Mouse (Mus musculus) lung, adult 2 months (tissue): ENCODE data around the gene Zzef1. TPM values are rescaled to one million over a fixed set of nuclear protein-coding genes. Genes with fewer than 3 reads are reported as not detected.

ENCODE experiments used
- DNase-seq: peaks from one replicate; pipeline ENCODE4 v3.0.0; 2022
- H3K4me1 ChIP-seq: fragments of 200-500 bp; 2 replicates; pipeline ENCODE4 v1.6.1; 2011; ENCODE audit warnings: low read length; ENCODE audit not compliant: control insufficient read depth, insufficient read depth
- H3K4me3 ChIP-seq: fragments of 200-500 bp; replicated peaks from 2 replicates; pipeline ENCODE3; 2011; ENCODE audit warnings: low read depth, mild to moderate bottlenecking, control low read depth, low read length; ENCODE audit errors: extremely low read depth
- CTCF ChIP-seq: fragments of 200-500 bp; IDR thresholded peaks from 2 replicates; pipeline ENCODE4 v1.5.1; 2011; ENCODE audit warnings: mild to moderate bottlenecking, low read length, control low read depth; ENCODE audit not compliant: insufficient read depth
- POLR2A ChIP-seq: fragments of 200-500 bp; IDR thresholded peaks from 2 replicates; pipeline ENCODE4 v1.6.1; 2011; ENCODE audit warnings: low read depth, mild to moderate bottlenecking, control low read depth, low read length, borderline replicate concordance; ENCODE audit errors: extremely low read depth
- WGBS: fragments of 180-500 bp; shearing (Covaris S2); methylation state at CpG from one replicate; pipeline ENCODE4 v1.1.7; 2018; 5-methylcytosine and 5-hydroxymethylcytosine counted together
- polyA plus RNA-seq: library from polyadenylated mRNA; depleted of rRNA; stranded (reverse); fragments of >200 nt; gene quantifications from 2 replicates; pipeline ENCODE4 v1.2.3, GENCODE M21; 2012

The Zzef1 gene
- polyA plus RNA-seq, 1 experiment: 29.3 TPM

DNA sequence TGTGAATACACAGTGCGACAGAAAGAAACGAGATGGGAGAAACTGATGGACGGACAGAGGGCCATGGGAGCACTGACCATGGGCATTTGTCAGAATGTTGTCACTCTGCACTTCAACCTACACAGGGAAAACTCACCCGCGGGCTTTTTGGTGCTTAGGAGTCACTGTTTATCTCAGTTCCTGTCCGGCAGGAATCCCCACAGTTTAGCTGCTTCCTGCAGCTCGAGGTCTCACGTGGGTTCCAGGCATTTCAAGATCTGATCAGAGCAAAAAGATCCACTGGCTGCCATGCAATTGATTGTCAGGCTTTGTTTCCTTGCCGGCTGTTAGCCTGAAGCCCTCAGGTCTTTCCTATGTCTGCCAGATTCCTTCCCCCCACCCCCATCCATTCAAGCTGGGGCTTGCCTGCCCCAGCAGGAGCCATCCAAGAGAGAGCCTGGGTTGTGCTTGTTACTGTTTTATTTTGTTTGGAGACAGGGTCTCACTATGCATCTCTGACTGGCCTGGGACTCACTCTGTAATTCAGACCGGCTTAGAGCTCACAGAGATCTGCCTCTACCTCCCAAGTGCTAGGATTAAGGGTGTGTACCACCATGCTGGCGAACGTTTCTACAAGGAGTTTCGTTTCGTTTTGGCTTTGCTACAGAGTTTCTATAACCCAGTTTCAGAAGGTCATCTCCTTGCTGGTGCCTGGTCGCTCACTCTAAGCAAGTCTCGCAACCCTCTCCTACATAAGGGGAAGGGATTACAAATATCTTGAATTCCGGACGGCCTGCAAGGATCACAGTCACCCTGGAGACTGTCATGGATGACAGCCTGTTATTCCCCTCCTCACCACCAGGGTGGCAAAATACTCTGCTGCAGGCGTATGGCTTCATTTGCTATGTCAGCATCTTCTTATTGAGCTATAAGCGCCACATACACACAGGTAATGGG is 144.4 kb downstream of the Zzef1 start:
- Histone ChIP-seq H3K4me3 (peak overlapping the region; percentile 64), H3K4me1 (peaks cover 12% of the 10 kb centered on the region)
- 21% methylated on average over 20 of the region's 20 CpGs for WGBS
- peak; percentile 58 for DNase-seq
- TF ChIP-seq POLR2A (no peak), CTCF (peak; percentile 88)

DNA sequence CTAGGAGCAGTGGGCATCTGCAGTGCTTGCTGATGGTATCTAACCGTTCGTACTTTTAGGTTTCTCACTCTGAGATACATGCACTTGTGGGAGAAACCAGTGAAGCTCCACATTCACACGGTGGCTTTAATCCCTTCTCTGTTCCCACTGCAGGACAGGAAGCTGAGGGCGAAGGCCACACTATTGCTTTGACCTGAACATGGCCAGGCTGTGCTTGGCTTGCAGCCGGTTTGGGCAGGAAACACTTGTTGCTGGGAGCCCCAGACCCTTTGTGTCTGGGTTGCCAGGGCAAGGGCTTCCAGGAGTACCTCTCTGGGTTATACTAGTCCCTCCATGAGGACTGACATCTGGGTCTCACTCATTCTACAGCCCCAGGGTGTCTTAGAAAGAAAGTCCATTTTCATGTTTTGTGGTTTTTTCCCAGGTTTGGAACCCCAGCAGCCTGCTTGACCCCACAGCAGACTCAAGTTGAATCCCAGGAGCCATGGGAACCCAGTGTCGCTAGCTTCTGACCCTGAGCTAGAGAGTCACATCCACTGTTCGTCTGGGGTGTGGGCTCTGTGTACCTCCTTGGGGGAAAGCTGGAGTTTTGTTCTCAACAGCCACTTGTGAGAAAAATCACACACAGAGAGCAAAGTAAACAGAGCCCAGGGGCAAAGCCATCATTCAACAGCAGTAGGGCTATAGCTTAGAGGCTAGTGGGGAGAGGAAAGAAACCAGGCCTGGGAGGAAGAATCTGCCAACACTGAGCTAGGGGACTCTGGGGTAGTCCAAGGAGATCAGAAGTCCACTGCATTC is 149.2 kb downstream of the Zzef1 start:
- Histone ChIP-seq H3K4me1 (peaks cover 32% of the 10 kb centered on the region), H3K4me3 (no peak overlapping the region)
- 32% methylated on average over 7 of the region's 7 CpGs for WGBS
- DNase-seq: peak; percentile 44
- TF ChIP-seq CTCF (no peak), POLR2A (no peak)

DNA sequence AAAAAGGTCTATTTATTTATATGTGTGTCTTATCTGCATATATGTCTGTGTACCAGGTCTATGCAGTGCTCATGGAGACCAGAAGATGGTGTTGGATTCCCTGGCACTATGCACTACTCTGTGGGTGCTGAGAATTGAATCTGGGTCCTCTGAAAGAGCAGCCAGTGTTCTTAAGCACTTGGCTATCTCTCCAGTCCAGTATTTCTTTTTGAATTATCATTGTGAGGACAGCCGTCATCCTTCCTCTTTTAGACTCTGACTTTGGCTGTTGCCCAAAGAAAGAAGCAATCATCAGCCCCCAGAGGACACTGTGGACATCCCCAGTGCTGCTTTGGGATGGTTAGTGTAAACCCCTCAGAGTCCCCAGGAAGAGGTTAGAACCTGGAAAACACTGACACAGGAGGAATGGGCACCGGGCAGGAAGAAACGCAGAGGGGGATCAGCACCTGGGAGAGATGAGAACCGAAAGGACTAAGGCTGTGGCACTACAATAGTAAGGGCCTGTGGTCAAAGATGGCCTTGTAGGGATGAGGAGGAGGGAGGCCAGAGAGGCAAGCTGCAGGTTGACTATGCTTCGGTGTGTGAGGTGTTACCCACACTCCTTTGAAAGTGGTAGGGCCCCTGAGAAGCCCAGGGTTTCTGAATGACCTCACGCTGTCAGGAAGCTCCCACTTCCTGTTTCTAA is 150.0 kb downstream of the Zzef1 start:
- peak; percentile 44 for DNase-seq
- WGBS: 21% methylated on average over 6 of the region's 6 CpGs
- H3K4me1 ChIP-seq: peaks cover 33% of the 10 kb centered on the region
- TF ChIP-seq POLR2A (no peak), CTCF (no peak)
- no peak overlapping the region for H3K4me3 ChIP-seq

DNA sequence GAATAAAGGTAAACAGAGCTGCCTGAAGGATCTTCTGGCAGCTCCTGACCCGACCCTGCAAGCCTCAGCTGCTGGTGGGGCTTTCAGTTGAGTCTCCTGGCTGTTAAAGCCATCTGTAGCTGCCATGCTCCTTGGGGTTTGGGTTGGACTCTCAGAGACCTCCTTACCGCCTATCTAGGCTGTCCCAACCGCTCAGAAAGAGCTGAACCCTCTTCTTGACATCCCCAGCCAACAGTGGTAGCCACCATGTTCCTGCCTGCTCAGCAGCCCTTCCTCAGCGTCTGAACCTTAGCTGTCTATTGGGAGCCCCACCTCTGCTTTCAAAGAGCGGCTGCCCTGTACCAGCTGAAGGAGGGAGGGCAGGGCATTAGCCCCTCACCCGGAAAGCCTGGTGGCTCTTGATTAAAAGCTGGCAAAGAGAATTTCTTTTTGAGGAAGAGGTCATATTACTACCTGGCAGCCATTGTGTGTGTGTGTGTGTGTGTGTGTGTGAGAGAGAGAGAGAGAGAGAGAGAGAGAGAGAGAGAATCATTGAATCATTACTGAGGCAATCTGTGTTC is 150.6 kb downstream of the Zzef1 start:
- WGBS: 25% methylated on average over 6 of the region's 6 CpGs
- Histone ChIP-seq H3K4me3 (no peak overlapping the region), H3K4me1 (peaks cover 39% of the 10 kb centered on the region)
- DNase-seq: no peak
- 0 out of 2 replicates have a peak, but pooled peaks have one; percentile 34 for TF ChIP-seq POLR2A
- no peak for TF ChIP-seq CTCF

DNA sequence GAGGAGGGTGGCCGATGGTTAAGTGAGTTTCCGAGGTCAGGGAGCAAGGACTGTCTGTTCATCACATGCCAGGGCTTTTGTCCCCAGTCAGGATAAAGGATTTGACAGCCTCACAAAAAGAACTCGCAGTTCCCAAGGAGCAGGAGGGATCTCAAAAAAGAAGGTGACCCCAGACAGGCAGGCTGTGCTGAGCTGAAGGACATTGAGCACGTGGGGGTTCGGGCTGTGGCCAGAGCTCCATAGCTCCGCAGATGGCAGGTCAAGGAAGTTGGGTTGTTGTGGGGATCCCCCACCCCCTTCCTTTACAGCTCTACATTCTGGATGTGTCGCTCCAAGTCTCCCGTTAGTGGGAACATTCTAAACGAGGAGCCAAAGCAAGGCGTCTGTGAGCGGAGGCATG is 151.8 kb downstream of the Zzef1 start:
- Histone ChIP-seq H3K4me3 (no peak overlapping the region), H3K4me1 (peaks cover 50% of the 10 kb centered on the region)
- no peak for TF ChIP-seq POLR2A
- TF ChIP-seq CTCF: no peak
- 81% methylated on average over 11 of the region's 11 CpGs for WGBS
- DNase-seq: no peak

DNA sequence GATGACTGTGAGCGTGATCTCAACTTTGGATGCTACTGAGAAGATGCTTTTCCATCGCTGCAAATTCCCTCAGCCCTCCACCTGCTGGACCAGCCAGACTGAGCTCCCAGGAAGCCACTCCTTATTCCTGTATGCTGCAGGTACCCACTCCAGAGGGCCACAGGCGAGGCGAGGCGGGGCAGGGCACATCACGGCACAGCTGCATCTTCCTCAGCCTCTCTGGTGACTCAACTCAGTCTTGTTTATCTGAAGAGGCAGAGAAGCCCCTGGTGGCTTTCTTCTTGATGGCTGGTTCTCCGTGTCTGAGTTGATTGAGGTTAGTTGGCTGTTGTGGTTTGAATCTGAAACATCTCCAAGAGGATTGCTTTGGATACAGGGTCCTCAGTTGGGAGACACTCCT is 152.2 kb downstream of the Zzef1 start:
- Histone ChIP-seq H3K4me3 (no peak overlapping the region), H3K4me1 (peaks cover 54% of the 10 kb centered on the region)
- DNase-seq: no peak
- TF ChIP-seq POLR2A (no peak), CTCF (no peak)
- 76% methylated on average over 7 of the region's 7 CpGs for WGBS

DNA sequence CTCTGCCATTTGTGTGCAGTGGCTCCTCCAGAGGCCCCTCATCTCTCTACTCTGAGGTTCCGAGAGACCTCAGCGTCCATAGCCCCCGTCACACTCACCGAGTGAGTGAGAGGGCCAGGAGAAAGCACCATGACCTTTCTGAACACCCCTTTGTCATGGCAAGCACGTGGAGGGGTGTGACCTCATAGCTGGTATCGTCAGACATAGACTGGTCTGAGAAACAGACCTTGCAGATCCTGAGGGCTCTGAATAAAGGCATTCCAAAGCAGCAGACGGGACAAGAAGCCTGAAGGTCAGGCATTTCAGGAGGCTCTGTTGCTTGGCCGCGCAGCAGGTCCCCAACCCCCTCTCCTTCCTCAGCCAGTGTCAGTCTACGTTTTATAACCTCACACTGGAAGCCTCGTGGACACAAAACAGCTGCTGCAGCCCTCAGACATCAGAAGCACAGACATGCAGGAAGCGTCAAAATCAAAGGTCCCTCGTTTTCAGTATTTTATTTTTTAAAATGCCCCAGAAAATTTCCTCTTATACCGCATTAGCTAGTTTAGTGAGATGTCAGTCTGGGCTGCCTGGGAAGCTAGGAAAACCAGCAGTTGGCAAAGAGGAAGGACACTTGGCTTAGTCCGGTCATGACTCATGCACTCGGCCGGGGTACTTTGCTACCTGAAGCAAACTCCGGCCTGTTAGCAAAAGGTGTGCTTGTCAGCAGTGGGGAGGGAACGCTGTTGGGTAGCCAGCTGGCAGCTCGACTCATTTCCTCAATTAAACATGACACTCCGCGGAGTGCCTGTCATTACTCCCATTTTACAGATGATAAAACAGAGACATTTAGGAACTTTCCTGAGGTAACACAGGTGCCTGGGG is 155.3 kb downstream of the Zzef1 start:
- no peak overlapping the region for H3K4me3 ChIP-seq
- WGBS: 18% methylated on average over 22 of the region's 22 CpGs
- peaks cover 61% of the 10 kb centered on the region for H3K4me1 ChIP-seq
- peak; percentile 54 for DNase-seq
- no peak for TF ChIP-seq CTCF
- no peak for TF ChIP-seq POLR2A

DNA sequence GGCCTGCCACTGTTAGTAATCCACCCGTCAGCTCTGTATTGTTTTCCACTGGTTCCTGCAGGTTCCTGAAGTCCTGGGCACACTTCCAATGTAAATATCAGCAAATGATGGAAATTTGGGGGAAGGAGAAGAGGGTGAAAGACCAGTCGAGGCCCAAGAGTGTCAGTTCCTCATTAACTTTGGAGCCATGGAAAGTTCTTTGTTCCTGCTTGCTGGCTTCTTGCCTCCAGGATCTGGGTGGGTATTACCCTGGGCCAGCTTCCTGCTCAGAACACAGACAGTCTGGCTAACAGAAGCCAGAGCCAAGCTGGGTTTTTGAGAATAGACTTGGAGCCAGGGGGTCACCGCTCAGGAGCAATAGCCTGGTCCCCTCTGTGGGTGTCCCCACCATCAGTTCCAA is 156.2 kb downstream of the Zzef1 start:
- WGBS: 22% methylated on average over 3 of the region's 3 CpGs
- Histone ChIP-seq H3K4me1 (peaks cover 54% of the 10 kb centered on the region), H3K4me3 (no peak overlapping the region)
- DNase-seq: peak; percentile 59
- TF ChIP-seq POLR2A (0 out of 2 replicates have a peak, but pooled peaks have one; percentile 28), CTCF (no peak)
